Comparison of ENCODE assay signal across 10 mouse cellular contexts in genomic region chr17:48538328-48538727, GRCm38 (mm10).
DNase-seq lines count a peak whose midpoint lies in the region; ATAC-seq lines count a peak whose summit lies in the region.
"Had no signal": no experiment of that assay in that cellular context is flagged by ENCODE, and none has a peak within 500 bp of the region (broad histone marks: within the 10 kb centered on the region; RNA-seq: fewer than 3 reads in every experiment).

No protein-coding gene starts in this region.

- no peaks in the 10 kb centered on the region for H3K27me3 ChIP-seq in limb, embryonic 11.5 days (ENCODE audit: control insufficient read depth, insufficient read depth, low read length)
- H3K27me3 ChIP-seq: heart, embryonic 15.5 days had no signal

- intact Hi-C loops in left cerebral cortex, postnatal 14 days (cut with DNase I): no loop called here
- intact Hi-C loops in gastrocnemius, postnatal 14 days (cut with DNase I; ENCODE audit: low total_unique reads): no loop called here
- intact Hi-C loops in gastrocnemius, postnatal 36 days (cut with DNase I): loop anchor here (5.0 kb wide), 1 partner anchor 64 kb away; no protein-coding TSS in a partner anchor

- H3K4me1 ChIP-seq in limb, embryonic 11.5 days (ENCODE audit: control insufficient read depth, insufficient read depth, low read length): no peaks in the 10 kb centered on the region
- H3K4me1 ChIP-seq: heart, embryonic 15.5 days; megakaryocyte, embryonic 14.5 days had no signal

- WGBS in limb, embryonic 11.5 days: 80% methylated on average over 5 of the region's 5 CpGs

- ATAC-seq in limb, embryonic 11.5 days (ENCODE audit: insufficient number of reproducible peaks, low FRiP score, low TSS enrichment, low read depth): no peak

- H3K9me3 ChIP-seq in limb, embryonic 11.5 days (ENCODE audit: control insufficient read depth, low read length): no peaks in the 10 kb centered on the region
- H3K9me3 ChIP-seq: heart, embryonic 15.5 days had no signal

- H3K4me2 ChIP-seq in limb, embryonic 11.5 days (ENCODE audit: low read depth, severe bottlenecking): no peak overlapping the region
- H3K4me2 ChIP-seq: heart, embryonic 15.5 days had no signal

- H3K9ac ChIP-seq in limb, embryonic 11.5 days (ENCODE audit: low read length): no peak overlapping the region
- H3K9ac ChIP-seq: heart, embryonic 15.5 days had no signal

- H3K36me3 ChIP-seq in limb, embryonic 11.5 days (ENCODE audit: control insufficient read depth, insufficient read depth, low read length): no peaks in the 10 kb centered on the region
- H3K36me3 ChIP-seq: heart, embryonic 15.5 days had no signal

- no peak overlapping the region for H3K27ac ChIP-seq in limb, embryonic 11.5 days (replicated peaks; ENCODE audit: low read depth, low read length)
- H3K27ac ChIP-seq: heart, embryonic 15.5 days had no signal

- no peak overlapping the region for H3K4me3 ChIP-seq in limb, embryonic 11.5 days (ENCODE audit: low read depth, low read length)
- H3K4me3 ChIP-seq: heart, embryonic 15.5 days; megakaryocyte, embryonic 14.5 days had no signal

- DNase-seq in cerebellum, postnatal 10 days: peak; percentile 68 to 77
- no peak for DNase-seq in cerebellum, adult 9-11 months
- peak; percentile 48 to 59 for DNase-seq in left cerebral cortex, postnatal 14 days (ENCODE audit: low spot score in 2 of 2)
- no peak for DNase-seq in left cerebral cortex, adult 11 months (ENCODE audit: low spot score)
- DNase-seq in ZHBTc4 (ENCODE audit: low read depth, low spot score): peak; percentile 77
- peak; percentile 72 for DNase-seq in limb, embryonic 11.5 days (ENCODE audit: low spot score)
- no peak for DNase-seq in gastrocnemius, postnatal 14 days
- no peak for DNase-seq in gastrocnemius, postnatal 36 days

Comparison
In these comparisons a context has a peak if more than half of its experiments do, and no peak if none do; other contexts are left out.
1. DNase-seq: peak in cerebellum, postnatal 10 days (2 of 2), left cerebral cortex, postnatal 14 days (2 of 2), ZHBTc4 (single experiment) and limb, embryonic 11.5 days (single experiment); none in cerebellum, adult 9-11 months (single experiment), left cerebral cortex, adult 11 months (single experiment), gastrocnemius, postnatal 14 days (single experiment) and gastrocnemius, postnatal 36 days (0 of 2).